ENCODE assay signal across 10 mouse cellular contexts in the genomic region with DNA sequence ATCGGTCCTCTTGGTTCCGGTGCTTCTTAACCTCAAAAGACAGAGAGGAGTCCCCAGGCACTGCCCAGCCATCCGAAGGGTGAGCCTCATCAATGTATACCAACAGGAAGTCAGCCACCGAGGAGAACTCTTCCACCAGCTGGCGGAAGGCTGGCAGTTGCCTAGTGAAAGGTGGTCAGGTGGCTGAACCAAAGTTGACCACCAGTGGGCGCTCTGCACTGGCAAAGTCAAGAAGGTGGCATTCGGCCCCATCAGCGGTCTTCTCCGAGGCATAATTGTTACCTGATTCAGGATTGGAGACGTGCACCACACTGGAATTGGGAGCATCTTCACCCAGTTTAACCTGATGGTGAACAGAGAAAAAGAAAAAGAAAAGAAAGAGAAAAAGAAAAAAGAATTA. TPM values are rescaled to one million over a fixed set of nuclear protein-coding genes. Genes with fewer than 3 reads are reported as not detected.
DNase-seq lines count a peak whose midpoint lies in the region; ATAC-seq lines count a peak whose summit lies in the region.
"Had no signal": no experiment of that assay in that cellular context is flagged by ENCODE, and none has a peak within 500 bp of the region (broad histone marks: within the 10 kb centered on the region; RNA-seq: fewer than 3 reads in every experiment).

No protein-coding gene starts in this region.

- H3K4me3 ChIP-seq in hindbrain, embryonic 10.5 days: no peak overlapping the region
- no peak overlapping the region for H3K4me3 ChIP-seq in hindbrain, embryonic 16.5 days (ENCODE audit: low read length)
- H3K4me3 ChIP-seq in heart, embryonic 15.5 days: no peak overlapping the region
- H3K4me3 ChIP-seq in neural tube, embryonic 11.5 days (ENCODE audit: low read depth, low read length): no peak overlapping the region
- H3K4me3 ChIP-seq: embryonic facial prominence, embryonic 12.5 days had no signal

- H3K9me3 ChIP-seq in hindbrain, embryonic 10.5 days: no peaks in the 10 kb centered on the region
- H3K9me3 ChIP-seq in hindbrain, embryonic 16.5 days (ENCODE audit: control insufficient read depth, low read length): no peaks in the 10 kb centered on the region
- H3K9me3 ChIP-seq in heart, embryonic 15.5 days (replicated peaks): no peaks in the 10 kb centered on the region
- no peaks in the 10 kb centered on the region for H3K9me3 ChIP-seq in neural tube, embryonic 11.5 days (ENCODE audit: control insufficient read depth, low read length)
- H3K9me3 ChIP-seq: embryonic facial prominence, embryonic 12.5 days had no signal

- intact Hi-C loops in left cerebral cortex, postnatal 25 days (cut with DNase I): no loop called here

- H3K27ac ChIP-seq in hindbrain, embryonic 10.5 days: no peak overlapping the region
- H3K27ac ChIP-seq in hindbrain, embryonic 16.5 days (ENCODE audit: low read depth, low read length): no peak overlapping the region
- H3K27ac ChIP-seq in heart, embryonic 15.5 days: no peak overlapping the region
- no peak overlapping the region for H3K27ac ChIP-seq in neural tube, embryonic 11.5 days (ENCODE audit: low read depth, low read length)
- H3K27ac ChIP-seq: embryonic facial prominence, embryonic 12.5 days; macrophage had no signal

- no peaks in the 10 kb centered on the region for H3K27me3 ChIP-seq in hindbrain, embryonic 10.5 days (ENCODE audit: insufficient read depth, poor library complexity, severe bottlenecking)
- no peaks in the 10 kb centered on the region; the same call in 1 of the 2 replicates for H3K27me3 ChIP-seq in hindbrain, embryonic 16.5 days (replicated peaks; ENCODE audit: control insufficient read depth, insufficient read depth, low read length)
- H3K27me3 ChIP-seq in heart, embryonic 15.5 days: no peaks in the 10 kb centered on the region
- no peaks in the 10 kb centered on the region for H3K27me3 ChIP-seq in neural tube, embryonic 11.5 days (ENCODE audit: control insufficient read depth, insufficient read depth, low read length)
- H3K27me3 ChIP-seq: embryonic facial prominence, embryonic 12.5 days had no signal

- WGBS in hindbrain, embryonic 10.5 days: 53% methylated on average over 10 of the region's 10 CpGs
- 51% methylated on average over 10 of the region's 10 CpGs for WGBS in hindbrain, embryonic 16.5 days
- 43% methylated on average over 10 of the region's 10 CpGs for WGBS in heart, embryonic 15.5 days
- WGBS in neural tube, embryonic 11.5 days: 46% methylated on average over 10 of the region's 10 CpGs

- H3K4me1 ChIP-seq in hindbrain, embryonic 10.5 days (replicated peaks): no peaks in the 10 kb centered on the region
- H3K4me1 ChIP-seq in hindbrain, embryonic 16.5 days (ENCODE audit: control insufficient read depth, insufficient read depth, low read depth, low read length): no peaks in the 10 kb centered on the region
- no peaks in the 10 kb centered on the region for H3K4me1 ChIP-seq in heart, embryonic 15.5 days (replicated peaks)
- no peaks in the 10 kb centered on the region for H3K4me1 ChIP-seq in neural tube, embryonic 11.5 days (ENCODE audit: control insufficient read depth, insufficient read depth, low read length)
- H3K4me1 ChIP-seq: embryonic facial prominence, embryonic 12.5 days had no signal

- DNase-seq in hindbrain, embryonic 10.5 days (ENCODE audit: low spot score): peak; percentile 54
- DNase-seq in R1 (ENCODE audit: low read depth, low spot score): peak; percentile 69
- peak; percentile 65 for DNase-seq in cerebellum, adult 9-11 months
- DNase-seq in left cerebral cortex, postnatal 25 days (ENCODE audit: low spot score in 2 of 2): peak; percentile 31 to 37
- DNase-seq in neural tube, embryonic 11.5 days (ENCODE audit: low spot score): peak; percentile 53
- peak; percentile 36 to 71 for DNase-seq in thymus, postnatal 10 days (ENCODE audit: low spot score in 2 of 2)

- H3K36me3 ChIP-seq in hindbrain, embryonic 10.5 days: no peaks in the 10 kb centered on the region
- H3K36me3 ChIP-seq in hindbrain, embryonic 16.5 days (ENCODE audit: control insufficient read depth, insufficient read depth, low read length): no peaks in the 10 kb centered on the region
- no peaks in the 10 kb centered on the region for H3K36me3 ChIP-seq in heart, embryonic 15.5 days
- no peaks in the 10 kb centered on the region for H3K36me3 ChIP-seq in neural tube, embryonic 11.5 days (ENCODE audit: control insufficient read depth, insufficient read depth, low read length)
- H3K36me3 ChIP-seq: embryonic facial prominence, embryonic 12.5 days had no signal

- no peak overlapping the region for H3K9ac ChIP-seq in hindbrain, embryonic 16.5 days (ENCODE audit: low read depth, low read length)
- no peak overlapping the region for H3K9ac ChIP-seq in heart, embryonic 15.5 days
- no peak overlapping the region for H3K9ac ChIP-seq in neural tube, embryonic 11.5 days (ENCODE audit: low read length)
- H3K9ac ChIP-seq: embryonic facial prominence, embryonic 12.5 days had no signal

- H3K4me2 ChIP-seq in hindbrain, embryonic 16.5 days (ENCODE audit: low read length): no peak overlapping the region
- H3K4me2 ChIP-seq in heart, embryonic 15.5 days: 0 out of 2 replicates have a peak overlapping the region, but pooled peaks have one; percentile 21
- H3K4me2 ChIP-seq in neural tube, embryonic 11.5 days (ENCODE audit: low read depth): no peak overlapping the region
- H3K4me2 ChIP-seq: embryonic facial prominence, embryonic 12.5 days had no signal

- ATAC-seq in hindbrain, embryonic 16.5 days: no peak
- no peak for ATAC-seq in heart, embryonic 15.5 days (replicated peaks; ENCODE audit: insufficient number of reproducible peaks, insufficient read depth, low FRiP score, low read depth)
- ATAC-seq in neural tube, embryonic 11.5 days (ENCODE audit: insufficient read depth, low FRiP score, low TSS enrichment): no peak

RNA-seq across cellular contexts. Expression of gene Dio2, which starts 8.6 kb away (rescaled TPM):
- 0.57 and 0.63 TPM in 2 replicates for polyA plus RNA-seq in hindbrain, embryonic 10.5 days (2016; fragmentation: Nextera tagmentation; extraction: Ambion mirVana)
- 0.11 TPM in 2 replicates for polyA plus RNA-seq in hindbrain, embryonic 16.5 days (2015; fragmentation: Nextera tagmentation; extraction: Ambion mirVana)
- polyA plus RNA-seq in heart, embryonic 15.5 days (2015; fragmentation: Nextera tagmentation; extraction: Ambion mirVana): 0.86 and 1.1 TPM in 2 replicates
- total RNA-seq in left cerebral cortex, postnatal 25 days (2021): 100 to 1,000 TPM in 1 of 2 experiments, 10 to 100 TPM in 1; 74.9 to 101 TPM
- polyA plus RNA-seq in neural tube, embryonic 11.5 days (2014; fragmentation: Nextera tagmentation; extraction: Ambion mirVana): 0.38 and 0.91 TPM in 2 replicates
